Mouse (Mus musculus) lung, embryonic 15.5 days (tissue): ENCODE results near the gene Mettl22. TPM values are rescaled to one million over a fixed set of nuclear protein-coding genes. Genes with fewer than 3 reads are reported as not detected.

Experiments used
- ATAC-seq: fragments of 200-750 bp; cut with Nextera tagmentation; 2 replicates; pipeline ENCODE4 v1.8.0; 2017; ENCODE audit warnings: moderate number of reproducible peaks, borderline replicate concordance; ENCODE audit not compliant: low FRiP score, low TSS enrichment; ENCODE audit errors: extremely low read depth
- H3K27ac ChIP-seq: fragments of 300-500 bp; sonication (generic); 2 replicates; pipeline ENCODE4 v1.5.1; 2015; ENCODE audit warnings: moderate library complexity, mild to moderate bottlenecking, inconsistent platforms
- H3K27me3 ChIP-seq: fragments of 300-500 bp; sonication (generic); 2 replicates; pipeline ENCODE4 v1.6.1; 2015; ENCODE audit warnings: inconsistent platforms
- H3K36me3 ChIP-seq: fragments of 300-500 bp; sonication (generic); 2 replicates; pipeline ENCODE4 v1.6.1; 2015; ENCODE audit warnings: inconsistent platforms
- H3K4me1 ChIP-seq: fragments of 300-500 bp; sonication (generic); 2 replicates; pipeline ENCODE4 v1.6.1; 2015; ENCODE audit warnings: inconsistent platforms
- H3K4me2 ChIP-seq: fragments of 300-500 bp; sonication (generic); 2 replicates; pipeline ENCODE4 v1.6.1; 2015; ENCODE audit warnings: inconsistent platforms, mild to moderate bottlenecking, moderate library complexity
- H3K4me3 ChIP-seq: fragments of 300-500 bp; sonication (generic); 2 replicates; pipeline ENCODE4 v1.5.1; 2015; ENCODE audit warnings: mild to moderate bottlenecking, inconsistent platforms
- H3K9ac ChIP-seq: fragments of 300-500 bp; sonication (generic); 2 replicates; pipeline ENCODE4 v1.6.1; 2015; ENCODE audit warnings: inconsistent platforms
- H3K9me3 ChIP-seq: fragments of 300-500 bp; sonication (generic); 2 replicates; pipeline ENCODE4 v1.6.1; 2016; ENCODE audit warnings: inconsistent platforms
- WGBS: fragments of 180-500 bp; shearing (Covaris S2); methylation state at CpG from one replicate; pipeline ENCODE4 v1.1.7; 2015; 5-methylcytosine and 5-hydroxymethylcytosine counted together
- polyA plus RNA-seq: library from polyadenylated mRNA; unstranded; fragments of >200 nt; fragmentation: Nextera tagmentation; extraction: Ambion mirVana; gene quantifications from 2 replicates; pipeline ENCODE4 v1.2.1, GENCODE M21; 2015

Mettl22 gene
- polyA plus RNA-seq, 1 experiment from 2014 or later, result 15.3 TPM

DNA sequence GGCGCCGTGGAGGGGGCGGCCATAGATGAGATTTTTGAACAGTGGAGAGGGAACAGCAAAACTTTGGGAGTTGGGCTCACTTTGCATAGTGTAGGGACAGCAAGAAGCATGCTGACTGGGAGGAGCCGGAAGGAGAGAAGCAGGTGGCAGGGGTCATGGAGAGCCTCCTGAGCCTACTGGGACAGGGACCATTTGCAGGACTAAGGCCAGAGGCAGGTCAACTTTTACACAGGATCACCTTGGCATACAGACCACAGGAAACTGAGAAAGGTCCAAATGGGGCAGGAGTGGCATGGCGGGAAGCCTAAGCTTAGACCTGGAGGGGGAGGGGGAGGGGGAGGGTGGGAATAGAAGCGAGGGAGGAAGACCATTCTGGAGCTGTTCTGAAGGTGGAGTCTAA, 62.9 kb downstream of the Mettl22 start:
- H3K36me3 ChIP-seq, result no peaks in the 10 kb centered on the region
- no peak overlapping the region for H3K9ac ChIP-seq
- ATAC-seq, result no peak
- no peaks in the 10 kb centered on the region for H3K4me1 ChIP-seq
- 85% methylated on average over 6 of the region's 6 CpGs for WGBS
- no peak overlapping the region for H3K27ac ChIP-seq
- H3K27me3 ChIP-seq, result no peaks in the 10 kb centered on the region
- H3K4me2 ChIP-seq, result no peak overlapping the region
- H3K9me3 ChIP-seq, result no peaks in the 10 kb centered on the region
- H3K4me3 ChIP-seq, result no peak overlapping the region

DNA sequence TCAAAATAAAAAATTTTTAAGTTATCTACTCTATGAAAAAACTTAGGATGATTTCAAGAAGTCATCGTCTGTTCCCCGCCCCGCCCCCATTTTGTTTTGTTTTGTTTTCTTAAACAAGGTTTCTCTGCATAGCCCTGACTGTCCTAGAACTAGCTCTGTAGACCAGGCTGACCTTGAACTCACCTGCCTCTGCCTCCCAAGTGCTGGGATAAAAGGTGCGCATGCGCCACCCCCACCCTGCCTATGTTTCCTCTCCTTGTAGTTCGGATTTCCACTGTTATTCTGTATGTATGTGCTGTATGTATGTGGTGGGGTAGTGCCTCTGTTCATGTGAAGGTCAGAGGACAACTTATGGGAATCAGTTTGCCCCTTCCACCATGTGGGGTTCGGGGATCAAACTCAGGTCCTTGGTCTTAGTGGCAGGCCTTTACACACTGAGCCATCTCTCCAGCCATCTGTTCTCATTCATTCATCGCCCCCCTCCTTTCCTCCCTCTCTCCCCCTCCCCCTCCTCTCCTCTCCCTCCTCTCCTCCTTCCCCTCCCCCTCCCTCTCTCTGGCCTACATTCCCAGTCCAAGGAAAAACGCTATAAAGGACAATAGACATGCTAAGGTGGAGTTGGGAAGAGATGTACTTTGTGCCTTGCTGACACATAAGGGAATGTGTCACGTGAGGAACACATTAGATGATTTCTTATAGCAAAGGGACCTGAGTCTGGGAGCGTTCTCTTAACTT, 64.0 kb downstream of the Mettl22 start:
- no peak for ATAC-seq
- Histone ChIP-seq H3K4me3 (no peak overlapping the region), H3K27ac (no peak overlapping the region), H3K36me3 (no peaks in the 10 kb centered on the region), H3K4me1 (no peaks in the 10 kb centered on the region), H3K4me2 (no peak overlapping the region), H3K9me3 (no peaks in the 10 kb centered on the region), H3K27me3 (no peaks in the 10 kb centered on the region), H3K9ac (no peak overlapping the region)
- whole genome bisulfite sequencing, result 83% methylated on average over 11 of the region's 11 CpGs

DNA sequence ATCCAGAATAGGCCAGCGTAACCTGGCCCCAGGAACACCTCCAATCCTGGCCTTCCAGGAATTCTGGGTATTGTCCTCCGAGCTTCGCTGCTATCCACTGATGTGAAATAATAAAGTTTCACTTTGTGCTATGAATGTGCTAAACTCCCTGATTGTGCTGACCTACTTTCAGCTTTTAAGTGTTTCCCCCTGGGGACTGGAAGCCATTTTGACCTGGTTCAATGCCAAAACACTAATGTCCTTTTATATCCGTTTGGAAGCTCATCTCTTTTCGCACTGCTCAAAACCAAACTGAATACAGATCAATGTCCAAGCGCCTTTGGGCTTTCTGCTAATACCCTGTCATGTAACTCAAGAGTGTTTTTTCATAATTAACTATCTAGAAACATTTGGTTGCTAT, 64.8 kb downstream of the Mettl22 start:
- no peak overlapping the region for H3K27ac ChIP-seq
- H3K4me2 ChIP-seq, result no peak overlapping the region
- H3K9me3 ChIP-seq, result no peaks in the 10 kb centered on the region
- no peak overlapping the region for H3K9ac ChIP-seq
- no peak for ATAC-seq
- H3K4me3 ChIP-seq, result no peak overlapping the region
- H3K27me3 ChIP-seq, result no peaks in the 10 kb centered on the region
- WGBS, result 83% methylated on average over 6 of the region's 6 CpGs
- H3K4me1 ChIP-seq, result peaks cover 1% of the 10 kb centered on the region
- H3K36me3 ChIP-seq, result no peaks in the 10 kb centered on the region

DNA sequence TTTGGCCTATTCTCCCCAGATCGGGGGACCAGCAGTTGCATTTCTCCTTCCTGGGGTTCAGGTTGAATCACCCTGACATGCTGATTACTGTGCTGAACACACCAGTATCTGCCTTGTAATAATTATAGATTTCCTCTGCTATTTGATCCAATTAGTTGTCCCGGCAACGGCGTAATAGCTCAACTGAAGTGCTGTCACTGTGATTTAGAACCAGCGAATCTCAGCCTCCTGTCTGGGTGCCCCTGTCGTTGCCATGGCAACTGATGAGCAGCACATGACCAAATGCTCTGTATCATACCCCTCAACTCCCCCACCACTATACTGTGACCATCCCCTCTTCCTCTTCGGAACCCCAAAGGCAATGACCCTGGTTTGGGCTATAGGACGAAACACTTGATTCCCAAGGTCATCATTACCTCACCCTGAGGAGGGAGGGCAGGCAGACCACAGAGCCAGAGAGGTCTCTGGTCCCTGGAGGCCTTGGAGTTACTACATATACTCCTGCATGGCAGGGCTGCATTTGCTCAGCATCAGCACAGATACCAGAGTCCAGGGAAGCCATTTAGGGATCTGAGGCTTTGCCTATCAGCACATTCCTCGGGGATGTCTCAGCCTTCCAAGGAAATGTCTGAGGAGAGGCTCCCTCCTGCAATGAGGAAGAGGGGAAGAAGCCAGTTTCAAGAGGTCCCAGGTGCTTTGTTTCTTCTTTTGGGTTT, 68.7 kb downstream of the Mettl22 start:
- no peak for ATAC-seq
- H3K27me3 ChIP-seq, result no peaks in the 10 kb centered on the region
- no peak overlapping the region for H3K4me3 ChIP-seq
- no peaks in the 10 kb centered on the region for H3K36me3 ChIP-seq
- H3K9me3 ChIP-seq, result no peaks in the 10 kb centered on the region
- peaks cover 10% of the 10 kb centered on the region for H3K4me1 ChIP-seq
- WGBS, result 58% methylated on average over 9 of the region's 9 CpGs
- H3K4me2 ChIP-seq, result no peak overlapping the region
- no peak overlapping the region for H3K27ac ChIP-seq
- no peak overlapping the region for H3K9ac ChIP-seq

Other genes with a start within 250 kb of the Mettl22 start
- gene Tmem114, start 45.7 kb upstream of the Mettl22 start, polyA plus RNA-seq, result not detected in 2 replicates
- gene Abat, start 42.6 kb downstream of the Mettl22 start, polyA plus RNA-seq, result 19.9 and 22.4 TPM in 2 replicates
- 51.2 and 53.2 TPM in 2 replicates for gene Pmm2, start 166.9 kb downstream of the Mettl22 start, polyA plus RNA-seq
- 18.3 and 19.7 TPM in 2 replicates for gene Tmem186, start 166.9 kb downstream of the Mettl22 start, polyA plus RNA-seq
- gene Carhsp1, start 201.4 kb downstream of the Mettl22 start, polyA plus RNA-seq, result 93.7 and 96.8 TPM in 2 replicates
- not detected in 2 replicates for gene Gm5767, start 210.0 kb downstream of the Mettl22 start, polyA plus RNA-seq